Mouse (Mus musculus): ENCODE results near the gene 2210016L21Rik.
"Not testable (repeated sequence)": the region's sequence is repeated elsewhere in the genome, so short reads cannot be mapped to it uniquely, and the experiment has no call there.

2210016L21Rik gene

DNA sequence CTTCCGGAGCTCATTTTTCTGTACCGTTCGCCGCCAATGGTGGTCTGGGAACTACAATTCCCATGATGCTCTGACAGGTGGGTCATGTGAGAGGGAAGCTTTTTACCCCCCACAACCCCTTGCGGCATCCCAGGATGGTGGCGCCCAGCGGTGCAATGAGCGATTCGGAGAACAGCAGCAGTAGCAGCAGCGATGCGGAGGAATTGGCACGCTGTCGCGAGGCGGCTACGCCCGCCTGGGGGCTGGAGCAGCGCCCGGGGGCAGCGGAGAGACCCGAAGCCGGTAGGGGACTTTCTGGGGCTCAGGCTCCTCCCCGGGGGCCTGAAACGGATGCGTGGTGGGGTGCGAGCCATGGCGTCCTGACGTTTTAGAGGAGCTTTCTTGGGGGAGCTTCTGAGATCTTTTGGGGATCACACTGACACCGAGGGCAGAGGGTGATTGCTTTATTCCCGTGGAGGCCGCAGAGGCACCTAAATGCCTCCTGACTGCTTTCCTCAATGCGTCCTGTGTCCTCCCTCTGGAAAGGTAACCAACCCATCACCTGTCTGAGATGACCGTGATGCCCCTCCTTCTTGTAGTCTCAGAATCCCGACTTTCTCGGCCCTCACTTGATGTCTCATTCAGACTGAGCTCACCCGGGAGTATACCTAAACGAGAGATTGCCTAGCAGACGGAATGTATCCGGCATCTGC is at the start of gene 2210016L21Rik:
2210016L21Rik (plus strand) TSS at position 85 of the 692 bp plus-strand sequence.
- DNase-seq (ENCODE audit: low spot score) = peak; percentile 84

- DNase-seq (ENCODE audit: low spot score) = no peak
Measured at GRCm38 (mm10) chr5:114895542-114895941, 46.4 kb upstream of the 2210016L21Rik start.

- DNase-seq (ENCODE audit: low spot score) = no peak
Measured at GRCm38 (mm10) chr5:114896688-114897373, 45.1 kb upstream of the 2210016L21Rik start, which contains the start of gene Oasl2. Gene Oasl2 (plus strand): TSS chr5:114896936.

- no peak for DNase-seq (ENCODE audit: low spot score)
Measured at GRCm38 (mm10) chr5:114897374-114897793, 44.6 kb upstream of the 2210016L21Rik start.

GRCm38 (mm10) chr5:114898857-114899256 is 43.1 kb upstream of the 2210016L21Rik start:
- no peak for DNase-seq (ENCODE audit: low spot score)

GRCm38 (mm10) chr5:114902413-114902812 is 39.5 kb upstream of the 2210016L21Rik start:
- no peak for DNase-seq (ENCODE audit: low spot score)

- DNase-seq (ENCODE audit: low spot score) = no peak
Measured at GRCm38 (mm10) chr5:114908598-114909305, 33.2 kb upstream of the 2210016L21Rik start.

DNA sequence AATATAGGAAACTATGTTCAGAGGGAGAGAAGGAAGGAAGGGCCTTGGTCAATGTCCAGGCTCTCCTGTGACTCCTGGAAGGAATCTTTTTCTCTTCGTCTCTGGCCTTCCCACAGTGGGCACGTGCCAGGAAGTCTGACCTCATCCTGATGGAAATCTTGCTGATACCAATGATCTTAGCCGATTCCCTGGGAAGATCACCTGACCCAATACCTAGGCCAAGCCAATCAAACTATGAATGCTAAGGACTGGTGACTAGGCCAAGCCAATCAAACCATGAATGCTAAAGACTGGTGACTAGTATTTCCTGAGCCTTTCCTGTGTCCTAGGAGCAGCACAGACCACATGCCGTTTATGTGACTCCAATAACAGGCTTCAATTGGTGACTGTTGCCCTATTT is 28.3 kb upstream of the 2210016L21Rik start:
- DNase-seq (ENCODE audit: low spot score) = no peak

GRCm38 (mm10) chr5:114914855-114915254 is 27.1 kb upstream of the 2210016L21Rik start:
- no peak for DNase-seq (ENCODE audit: low spot score)

DNA sequence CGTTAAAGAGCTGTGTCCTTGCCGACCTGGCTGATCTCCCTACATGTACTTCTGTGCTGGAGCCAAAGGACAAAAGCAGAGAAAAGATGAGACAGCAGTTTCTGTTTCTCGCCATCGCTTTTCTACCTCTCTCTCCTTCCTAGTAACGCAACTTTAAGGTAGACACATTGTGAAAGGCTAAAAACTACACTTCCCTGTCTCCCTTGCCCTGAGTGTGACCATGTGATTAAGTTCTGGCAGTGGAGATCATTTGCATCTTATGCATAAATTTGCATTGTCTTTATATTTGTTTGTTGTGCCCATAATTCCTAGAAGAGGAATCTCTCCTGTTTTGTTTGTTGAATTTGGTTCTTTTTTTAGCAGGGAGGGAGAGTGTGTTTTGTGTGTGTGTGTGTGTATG is 26.1 kb upstream of the 2210016L21Rik start:
- no peak for DNase-seq (ENCODE audit: low spot score)

DNA sequence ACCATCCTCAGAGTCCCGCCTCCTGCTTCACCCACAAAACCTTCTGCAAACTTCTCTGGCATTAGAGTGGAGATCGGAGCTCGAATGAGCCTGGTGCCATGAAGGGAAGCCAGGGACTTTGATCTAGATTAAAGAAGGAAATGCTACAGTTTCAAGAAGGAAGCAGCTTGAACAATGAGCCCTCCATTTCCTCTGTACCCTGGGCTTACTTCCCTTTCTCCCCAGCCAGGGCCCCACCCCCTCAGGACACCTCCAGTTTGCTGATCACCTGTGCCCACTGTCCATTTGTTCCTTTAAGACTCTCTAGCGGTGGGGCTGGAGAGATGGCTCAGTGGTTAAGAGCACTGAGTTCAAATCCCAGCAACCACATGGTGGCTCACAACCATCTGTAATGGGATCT is 25.2 kb upstream of the 2210016L21Rik start:
- no peak for DNase-seq (ENCODE audit: low spot score)

DNA sequence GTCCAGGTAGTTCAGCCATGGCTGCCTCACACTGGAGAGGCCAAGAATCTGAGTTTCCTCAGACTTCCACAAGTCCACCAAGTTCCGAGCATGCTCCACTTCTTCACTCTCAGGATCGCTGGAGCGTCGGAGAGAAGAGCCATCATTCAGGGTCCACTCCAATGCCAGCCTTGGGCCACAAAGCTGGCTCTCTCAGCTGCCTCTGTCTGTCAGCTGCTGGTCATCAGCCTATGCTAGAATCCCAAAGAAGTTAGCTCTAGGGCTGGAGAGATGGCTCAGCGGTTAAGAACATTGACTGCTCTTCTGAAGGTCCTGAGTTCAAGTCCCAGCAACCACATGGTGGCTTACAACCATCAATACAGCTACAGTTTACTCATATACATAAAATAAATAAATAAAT is 24.6 kb upstream of the 2210016L21Rik start:
- DNase-seq (ENCODE audit: low spot score) = not testable (repeated sequence)

- DNase-seq (ENCODE audit: low spot score) = no peak
Measured at GRCm38 (mm10) chr5:114921551-114922365, 20.2 kb upstream of the 2210016L21Rik start.

GRCm38 (mm10) chr5:114922366-114922731 is 19.6 kb upstream of the 2210016L21Rik start:
- no peak for DNase-seq (ENCODE audit: low spot score)

GRCm38 (mm10) chr5:114922998-114923473 is 18.9 kb upstream of the 2210016L21Rik start, which contains the start of gene Oasl1:
Gene Oasl1 (plus strand): TSS chr5:114923240.
- no peak for DNase-seq (ENCODE audit: low spot score)

- no peak for DNase-seq (ENCODE audit: low spot score)
Measured at GRCm38 (mm10) chr5:114926153-114926684, 15.7 kb upstream of the 2210016L21Rik start.

DNA sequence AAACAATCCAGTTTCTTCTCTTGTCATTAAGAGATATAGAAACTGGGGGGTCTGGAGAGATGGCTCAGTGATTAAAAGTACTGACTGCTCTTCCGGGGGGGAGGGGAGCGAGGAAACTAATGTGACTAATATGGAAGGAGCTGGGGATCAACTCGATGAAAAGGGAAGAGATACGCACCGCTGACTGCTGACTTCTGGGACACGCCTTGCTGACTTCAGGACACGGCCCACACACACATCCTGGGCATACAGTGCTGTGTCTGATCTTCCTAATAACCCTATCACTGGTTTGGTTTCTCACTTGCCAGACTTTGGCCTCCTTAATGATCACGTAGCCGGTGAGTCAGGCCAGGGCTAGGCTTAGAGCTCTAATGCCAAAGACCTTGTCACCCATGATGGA is 15.2 kb upstream of the 2210016L21Rik start:
- DNase-seq (ENCODE audit: low spot score) = no peak

DNA sequence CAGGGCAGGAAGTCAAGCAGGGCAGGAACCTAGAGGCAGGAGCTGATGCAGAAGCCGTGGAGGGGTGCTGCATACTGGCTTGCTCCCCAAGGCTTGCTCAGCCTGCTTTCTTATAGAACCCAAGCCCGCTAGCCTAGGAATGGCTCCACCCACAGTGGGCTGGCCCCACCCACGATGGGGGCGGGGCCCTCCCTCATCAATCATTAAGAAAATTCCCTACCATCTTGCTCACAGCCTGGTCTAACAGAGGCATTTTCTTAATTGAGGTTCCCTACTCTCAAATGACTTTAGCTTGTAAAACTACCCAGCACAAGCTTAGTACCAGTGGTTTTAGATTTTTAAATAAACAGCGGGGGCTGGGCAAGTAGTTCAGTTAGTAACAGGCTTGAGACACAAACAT is 10.3 kb upstream of the 2210016L21Rik start:
- no peak for DNase-seq (ENCODE audit: low spot score)

- no peak for DNase-seq (ENCODE audit: low spot score)
Measured at GRCm38 (mm10) chr5:114933206-114933605, 8.8 kb upstream of the 2210016L21Rik start.

- no peak for DNase-seq (ENCODE audit: low spot score)
Measured at GRCm38 (mm10) chr5:114935838-114936237, 6.1 kb upstream of the 2210016L21Rik start.

DNA sequence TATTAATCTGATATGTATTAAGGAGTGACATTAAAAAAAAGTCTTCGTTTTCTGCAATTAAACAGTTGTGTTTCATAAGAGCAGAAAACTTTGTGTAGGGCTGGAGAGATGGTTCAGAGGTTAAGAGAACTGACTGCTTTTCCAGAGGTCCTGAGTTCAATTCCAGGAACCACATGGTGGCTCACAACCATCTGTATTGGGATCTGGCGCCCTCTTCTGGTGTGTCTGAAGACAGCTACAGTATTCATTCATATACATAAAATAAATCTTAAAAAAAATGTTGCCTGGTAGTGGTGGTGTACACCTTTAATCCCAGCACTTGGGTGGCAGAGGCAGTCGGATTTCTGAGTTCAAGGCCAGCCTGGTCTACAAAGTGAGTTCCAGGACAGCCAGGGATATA is 820 bp upstream of the 2210016L21Rik start:
- DNase-seq (ENCODE audit: low spot score) = not testable (repeated sequence)

- no peak for DNase-seq (ENCODE audit: low spot score)
Measured at GRCm38 (mm10) chr5:114942766-114943130, 790 bp downstream of the 2210016L21Rik start.

Measured in layer of hippocampus, adult 11-12 months (tissue).